Mouse (Mus musculus) liver, embryonic 18 days (tissue): ENCODE data around the gene Bmp8a. TPM values are rescaled to one million over a fixed set of nuclear protein-coding genes. Genes with fewer than 3 reads are reported as not detected.

Experiments used
- polyA plus RNA-seq: library from polyadenylated mRNA; depleted of rRNA; stranded (reverse); fragments of >200 nt; gene quantifications from 2 replicates; pipeline ENCODE4 v1.2.3, GENCODE M21; 2012; rRNA removed

Bmp8a gene
- polyA plus RNA-seq: 0.06 and 0.08 TPM in 2 replicates

DNA sequence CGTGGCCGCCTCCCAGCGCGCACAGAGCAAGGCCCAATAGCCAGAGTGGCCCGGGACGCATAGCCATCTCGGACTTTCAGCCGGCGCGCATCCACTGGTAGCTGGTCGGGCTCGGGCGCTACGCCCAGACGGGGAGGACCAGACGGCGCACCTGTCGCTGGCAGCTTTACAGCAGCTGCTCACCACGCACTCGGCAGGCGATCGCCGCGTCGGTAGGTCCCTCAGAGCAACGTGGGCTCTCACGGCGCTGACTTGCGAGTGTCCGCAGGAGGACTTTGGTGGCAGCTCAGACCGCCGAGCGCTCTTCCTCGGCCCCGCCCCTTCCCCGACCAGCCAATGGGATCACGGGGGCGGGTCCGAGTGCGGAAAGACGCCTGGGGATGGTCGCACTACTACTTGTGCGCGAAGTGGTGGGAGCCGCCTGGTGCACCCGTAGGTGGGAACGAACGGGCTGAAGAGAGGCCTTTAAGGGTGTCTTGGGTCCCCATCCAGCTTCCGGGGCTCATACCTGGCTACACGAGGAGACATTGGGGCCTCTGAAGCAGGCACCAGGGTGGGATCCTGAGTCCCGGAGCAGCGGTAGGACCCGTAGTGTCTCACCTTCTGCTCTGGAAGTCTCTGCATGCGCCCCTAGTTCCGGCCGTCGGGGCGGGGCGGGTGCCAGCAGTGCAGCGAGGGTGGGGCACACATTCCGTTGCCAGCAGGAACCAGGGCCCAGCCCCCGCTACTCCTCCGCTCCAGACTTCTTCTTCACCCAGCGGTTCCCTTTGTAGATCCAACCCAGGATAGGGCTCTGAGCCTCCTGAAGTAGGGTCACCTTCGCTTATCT, at the start of gene Bmp8a:
Gene Bmp8a, minus strand, starts transcription at position 611 of the 829 bp plus-strand sequence.

DNA sequence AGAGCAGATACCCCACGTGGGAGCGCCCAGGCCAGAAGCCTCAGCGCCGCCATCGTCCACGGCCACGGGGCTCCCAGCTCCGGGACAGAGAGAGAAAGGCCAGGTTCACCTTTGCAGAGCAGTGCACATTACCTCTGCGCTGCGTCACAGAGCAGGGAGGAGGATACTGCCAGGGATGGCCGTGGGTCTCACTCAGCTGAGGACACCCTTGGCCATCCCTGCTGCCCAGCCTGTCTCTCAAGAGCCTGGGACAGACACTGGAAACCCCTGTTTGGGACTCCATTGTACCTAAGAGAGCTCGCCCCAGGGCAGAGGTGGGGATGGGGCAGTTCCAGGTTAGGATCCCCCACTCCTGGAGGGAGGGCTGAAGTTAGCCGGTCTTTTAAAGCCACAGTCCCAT, 19.5 kb downstream of the Bmp8a start, which contains the start of gene Oxct2a:
Gene Oxct2a, minus strand, starts transcription at position 101 of the 400 bp plus-strand sequence.

Other genes starting within 250 kb of the Bmp8a start
- 0.22 and 0.24 TPM in 2 replicates for gene Bmp8b, start 238.1 kb downstream of the Bmp8a start, polyA plus RNA-seq
- gene Oxct2b, start 227.0 kb downstream of the Bmp8a start, polyA plus RNA-seq: 0.03 and 0.06 TPM in 2 replicates
- 17.7 and 19.1 TPM in 2 replicates for gene Ppie, start 203.3 kb downstream of the Bmp8a start, polyA plus RNA-seq
- 0.01 TPM in 1 of 2 replicates, not detected in the other for gene Hpcal4, start 160.0 kb downstream of the Bmp8a start, polyA plus RNA-seq
- 0.02 TPM in 1 of 2 replicates, not detected in the other for gene Nt5c1a, start 141.7 kb downstream of the Bmp8a start, polyA plus RNA-seq
- 0.60 and 0.84 TPM in 2 replicates for gene Heyl, start 109.7 kb downstream of the Bmp8a start, polyA plus RNA-seq
- gene Pabpc4, start 80.9 kb downstream of the Bmp8a start, polyA plus RNA-seq: 103 and 135 TPM in 2 replicates
- gene Oxct2a, start 19.6 kb downstream of the Bmp8a start, polyA plus RNA-seq: 0.05 and 0.07 TPM in 2 replicates